Mouse (Mus musculus): ENCODE measurements around the gene Crybb2. TPM values are rescaled to one million over a fixed set of nuclear protein-coding genes. Genes with fewer than 3 reads are reported as not detected.
A peak's percentile ranks its signal among the peaks of the same experiment; 100 is the strongest.

Crybb2 gene
- polyA plus RNA-seq, 2 experiments from 2014 or later = not detected

DNA sequence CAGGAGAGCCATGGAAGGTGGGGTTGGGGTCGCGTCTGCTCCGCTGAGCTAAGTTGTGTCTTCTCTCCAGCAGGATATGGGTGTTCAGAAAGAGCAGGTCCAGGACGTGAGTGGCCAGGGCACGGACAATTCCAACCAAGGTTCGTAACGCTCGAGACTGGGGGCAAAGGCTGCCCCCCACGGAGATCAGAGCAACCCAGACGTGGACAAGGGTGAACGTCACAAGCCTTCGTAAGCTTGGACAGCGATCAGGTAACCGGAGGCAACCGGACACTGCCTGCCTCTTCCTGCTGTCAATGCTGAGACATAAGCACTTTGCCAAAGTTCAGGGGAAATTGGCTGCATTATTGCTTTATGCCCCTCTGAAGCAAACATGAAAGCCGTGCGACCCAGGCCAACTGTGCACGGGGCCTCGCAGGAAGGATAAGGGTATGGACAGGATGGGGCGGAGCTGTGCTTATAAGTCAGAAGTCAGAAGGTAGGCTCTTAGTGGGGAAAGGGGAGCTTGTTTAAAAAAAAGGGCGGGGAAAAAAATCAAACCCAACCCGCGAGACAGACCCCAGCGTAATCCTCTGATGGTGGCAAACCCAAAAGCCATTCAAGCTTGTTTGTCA lies 20.3 kb upstream of the Crybb2 start:
- no peak for ATAC-seq

DNA sequence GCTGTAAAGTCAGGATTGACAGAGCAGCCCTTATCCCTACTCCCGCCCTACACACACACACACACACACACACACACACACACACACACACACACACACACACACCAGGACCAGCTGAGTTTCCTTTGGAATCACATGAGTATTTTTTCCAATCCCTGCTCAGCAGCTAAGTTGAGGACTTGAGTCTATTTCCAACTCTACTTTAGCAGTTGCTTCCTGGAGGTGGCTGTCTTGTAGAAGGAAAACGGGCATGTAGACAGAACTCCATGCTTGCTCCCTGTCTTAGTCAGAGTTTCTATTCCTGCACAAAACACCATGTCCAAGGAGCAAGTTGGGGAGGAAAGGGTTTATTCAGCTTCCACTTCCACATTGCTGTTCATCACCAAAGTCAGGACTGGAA lies 17.5 kb upstream of the Crybb2 start:
- ATAC-seq = no peak

DNA sequence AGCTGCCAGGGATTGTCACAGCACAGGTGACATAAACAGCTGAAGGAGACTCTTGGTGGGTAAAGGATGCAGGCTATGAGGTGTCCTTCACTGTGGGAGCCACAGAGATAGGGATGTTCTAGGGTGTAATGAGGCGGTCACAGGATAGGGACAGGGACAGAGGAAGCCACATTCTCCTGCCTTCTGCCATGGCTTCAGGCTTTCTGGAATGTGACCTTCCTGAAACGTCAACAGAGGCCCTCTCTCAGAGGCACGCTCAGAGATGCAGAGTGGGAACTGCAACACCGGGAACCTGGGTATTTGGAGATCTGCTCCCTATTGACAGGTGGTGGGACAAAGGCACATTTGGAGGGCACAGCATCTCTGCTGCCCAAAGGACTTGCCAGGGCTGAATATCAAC lies 17.1 kb upstream of the Crybb2 start:
- no peak for ATAC-seq

DNA sequence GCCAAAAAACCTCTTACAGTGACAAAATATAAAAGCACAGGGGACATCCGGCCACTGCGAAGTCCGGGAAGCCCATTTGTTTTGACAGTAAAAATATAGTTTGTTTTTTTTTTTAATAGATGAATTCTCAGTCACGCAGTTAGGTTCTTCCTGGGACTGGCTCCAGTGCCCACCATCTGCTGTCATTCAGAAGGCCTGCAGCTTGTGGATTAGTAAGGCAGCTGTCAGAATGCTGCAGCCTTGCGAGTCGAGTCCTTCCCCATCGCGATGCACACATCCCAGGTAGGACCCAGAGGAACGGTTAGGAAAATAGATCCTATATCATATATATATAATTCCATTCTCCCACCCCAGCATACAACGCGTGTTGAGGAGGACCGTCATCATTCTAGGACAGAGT lies 16.5 kb upstream of the Crybb2 start:
- no peak for ATAC-seq

DNA sequence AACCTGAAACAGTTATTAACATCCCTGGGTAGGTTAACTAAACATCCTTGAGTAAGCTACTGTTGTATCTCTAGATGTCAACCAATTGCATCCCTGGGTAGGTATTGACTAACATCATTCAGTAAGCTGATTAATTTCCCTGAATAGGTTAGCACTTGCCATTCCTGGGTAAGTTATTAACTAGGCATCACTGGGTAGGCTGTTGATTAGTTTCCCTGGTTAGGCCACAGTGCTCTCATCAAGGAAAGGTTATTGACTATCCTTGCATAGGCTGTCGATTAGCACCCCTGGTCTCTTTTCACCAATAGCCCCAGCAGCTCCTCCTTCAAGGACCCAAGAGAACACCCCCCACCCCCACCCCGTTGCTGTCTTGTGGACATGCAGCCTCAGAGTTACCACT lies 16.0 kb upstream of the Crybb2 start:
- no peak for ATAC-seq

DNA sequence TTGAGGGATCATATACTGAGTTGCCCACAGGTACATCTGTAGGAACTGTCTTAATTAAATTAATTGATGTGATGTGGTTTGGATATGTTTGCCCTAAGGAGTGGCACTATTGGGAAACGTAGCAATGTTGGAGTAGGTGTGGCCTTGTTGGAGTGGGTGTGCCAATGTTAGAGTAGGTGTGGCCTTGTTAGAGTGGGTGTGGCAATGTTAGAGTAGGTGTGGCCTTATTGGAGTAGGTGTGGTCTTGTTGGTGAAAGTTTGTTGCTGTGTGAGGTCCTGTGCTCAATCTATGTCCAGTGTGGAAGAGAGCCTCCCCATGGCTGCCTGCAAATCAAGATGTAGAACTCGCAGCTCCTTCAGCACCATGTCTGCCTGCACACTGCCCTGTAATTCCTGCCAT lies 14.4 kb upstream of the Crybb2 start:
- no peak for ATAC-seq

DNA sequence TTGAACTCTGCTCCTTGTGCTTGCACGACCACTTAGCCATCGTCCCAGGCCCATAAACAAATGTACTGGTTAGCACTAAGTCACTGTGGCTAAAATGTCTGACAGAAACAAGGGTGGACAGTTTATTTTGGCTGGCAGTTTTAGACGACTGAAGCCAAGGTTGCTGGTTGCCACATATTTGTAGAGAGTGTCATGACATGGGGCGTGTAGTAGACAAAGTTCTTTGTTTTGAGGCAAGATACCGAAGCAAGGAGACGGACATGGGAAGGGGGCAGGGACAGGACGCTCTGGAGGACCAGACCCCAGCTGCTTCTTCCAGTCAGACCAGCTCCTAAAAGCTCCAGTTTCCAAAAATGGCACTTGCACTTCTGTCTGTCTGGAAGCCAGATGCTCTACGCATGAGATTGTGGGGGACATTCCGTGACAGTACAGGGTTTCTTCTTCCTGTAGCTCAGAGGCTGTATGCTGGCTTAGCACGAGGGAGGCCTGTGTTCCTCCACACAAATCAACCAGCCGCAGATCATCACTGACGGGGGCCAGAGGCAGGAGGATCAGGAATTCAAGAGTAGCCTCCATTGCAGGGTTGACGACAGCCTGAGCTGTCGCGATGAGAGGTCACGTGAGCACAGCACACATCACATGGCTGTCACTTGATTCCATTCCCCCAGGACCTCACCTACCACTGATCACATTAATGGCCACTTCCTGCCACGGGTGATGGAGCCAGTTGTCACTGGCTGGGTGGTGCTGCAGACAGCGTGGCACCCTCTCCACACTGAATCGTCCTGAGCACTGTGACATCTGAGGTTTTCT lies 12.6 kb upstream of the Crybb2 start:
- ATAC-seq = no peak

DNA sequence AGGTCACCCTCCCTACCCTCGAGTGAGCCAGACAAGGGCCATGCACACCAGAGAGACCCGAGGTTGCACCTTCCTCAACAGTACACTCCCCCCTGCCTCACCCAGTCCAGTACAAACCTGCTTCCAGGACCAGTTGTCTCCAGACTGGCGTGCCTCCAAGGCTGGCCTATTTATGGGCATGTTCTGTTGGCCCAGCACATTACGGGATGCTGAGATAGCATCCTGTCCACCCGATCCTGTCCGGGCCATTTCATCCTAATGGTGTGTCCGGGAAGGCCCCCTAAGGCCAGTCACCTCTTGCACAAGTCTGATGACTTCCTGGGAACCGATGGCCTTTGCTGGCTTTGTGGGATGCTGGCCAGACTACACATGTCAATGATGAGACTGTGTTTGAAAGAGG lies 11.5 kb upstream of the Crybb2 start, which contains the start of gene Crybb3:
Crybb3 (minus strand) TSS at position 146 of the 400 bp plus-strand sequence.
- ATAC-seq = no peak

DNA sequence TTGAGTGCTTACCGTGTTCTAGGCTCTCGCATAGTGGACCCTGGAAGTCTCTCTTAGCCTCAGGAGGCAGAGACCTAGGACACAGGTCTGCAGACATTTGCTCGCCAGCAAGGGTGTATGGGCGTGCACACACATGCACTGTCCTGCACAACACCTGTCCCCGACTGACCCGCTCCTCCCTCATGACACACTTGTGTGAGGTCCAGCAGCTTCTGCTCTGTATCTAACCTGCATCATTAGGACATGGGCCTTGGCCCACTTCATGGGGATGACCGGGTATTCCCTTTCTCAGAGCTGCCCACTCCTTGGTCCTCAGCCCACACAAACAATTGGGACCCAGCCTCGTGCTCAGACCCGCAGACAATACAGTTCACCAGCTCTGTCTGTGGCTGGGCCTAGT lies 11.1 kb upstream of the Crybb2 start:
- no peak for ATAC-seq

DNA sequence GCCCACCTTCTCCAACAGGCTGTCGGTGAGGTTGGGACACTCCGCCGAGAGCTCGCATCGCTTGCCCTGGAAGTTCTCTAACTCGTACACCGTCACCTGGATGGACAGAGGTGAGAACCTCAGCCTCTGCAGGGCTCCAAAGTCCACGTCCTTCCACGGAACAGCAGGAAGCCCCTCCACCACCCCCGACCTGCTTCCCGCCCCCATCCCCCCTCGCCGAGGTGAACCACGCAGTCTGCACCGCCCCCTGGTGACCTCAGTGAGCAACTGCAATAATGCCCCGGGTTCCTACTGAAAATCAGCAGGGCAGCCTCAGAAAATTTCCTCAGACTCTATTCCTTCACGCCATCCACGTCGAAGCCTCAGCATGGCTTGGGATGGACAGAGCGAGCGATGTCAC lies 9.9 kb upstream of the Crybb2 start:
- ATAC-seq = no peak

DNA sequence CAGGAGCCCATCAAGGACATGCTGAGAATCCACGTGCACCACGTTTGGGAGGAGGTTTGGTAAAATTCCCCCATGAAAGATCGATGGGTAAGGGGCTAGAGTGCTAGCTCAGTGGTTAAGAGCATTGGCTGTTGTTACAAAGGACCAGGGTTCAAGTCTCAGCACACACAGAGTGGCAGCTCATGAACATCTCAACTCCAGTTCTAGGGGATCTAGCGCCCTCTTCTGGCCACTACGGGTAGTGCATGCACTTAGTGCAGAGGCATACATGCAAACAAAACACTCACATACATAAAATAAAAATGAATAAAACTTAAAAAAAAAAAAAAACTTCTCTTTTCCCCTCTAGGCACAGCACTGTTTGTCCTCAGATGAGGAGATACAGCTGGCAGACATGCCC lies 8.8 kb upstream of the Crybb2 start:
- ATAC-seq = no peak

DNA sequence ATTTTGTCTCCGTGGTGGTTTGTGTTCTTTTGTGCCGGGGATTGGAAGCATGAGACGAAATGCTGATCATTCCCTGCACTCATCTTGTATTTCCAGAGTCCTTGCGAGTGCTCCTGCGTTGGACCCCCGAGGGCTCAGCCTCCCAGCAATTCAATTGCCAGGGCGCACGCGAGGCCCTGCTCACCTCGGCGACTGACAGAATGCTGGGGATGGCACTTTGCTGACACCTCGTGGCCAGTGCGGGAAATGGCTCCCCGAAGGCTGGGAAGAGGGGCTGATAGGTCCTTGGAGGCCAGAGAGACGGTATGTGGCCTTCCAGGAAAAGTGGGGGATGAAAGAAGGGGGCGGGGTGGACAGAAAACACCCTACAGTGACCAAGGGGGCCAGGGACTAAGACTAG lies 15.6 kb downstream of the Crybb2 start:
- no peak for ATAC-seq

DNA sequence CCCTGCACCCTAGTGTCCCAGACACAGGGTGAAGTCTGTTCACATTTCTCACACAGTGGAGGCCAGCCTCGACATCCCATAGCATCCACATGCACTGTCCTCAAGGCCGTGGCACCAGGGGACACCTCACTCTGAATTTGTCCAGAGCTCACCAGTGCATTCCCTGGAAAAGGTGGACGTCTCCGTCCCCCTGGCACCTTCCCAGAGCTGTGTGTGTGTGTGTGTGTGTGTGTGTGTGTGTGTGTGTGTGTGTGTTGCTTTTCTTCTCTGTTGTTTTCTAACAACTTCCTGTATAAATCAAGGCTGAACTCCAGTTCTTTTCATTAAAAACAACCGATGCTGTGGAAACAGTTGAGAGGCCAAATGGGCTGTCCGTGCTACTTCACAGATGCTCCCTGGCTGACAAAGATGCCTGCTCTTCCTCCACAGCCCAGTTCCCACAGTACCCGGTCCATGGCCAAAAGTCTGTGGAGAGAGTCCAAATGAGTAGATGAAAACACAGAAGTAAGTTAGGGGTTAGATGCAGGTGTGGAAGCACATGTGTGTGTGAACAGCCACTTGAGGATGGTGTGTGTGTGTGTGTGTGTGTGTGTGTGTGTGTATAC lies 19.2 kb downstream of the Crybb2 start:
- ATAC-seq = no peak

DNA sequence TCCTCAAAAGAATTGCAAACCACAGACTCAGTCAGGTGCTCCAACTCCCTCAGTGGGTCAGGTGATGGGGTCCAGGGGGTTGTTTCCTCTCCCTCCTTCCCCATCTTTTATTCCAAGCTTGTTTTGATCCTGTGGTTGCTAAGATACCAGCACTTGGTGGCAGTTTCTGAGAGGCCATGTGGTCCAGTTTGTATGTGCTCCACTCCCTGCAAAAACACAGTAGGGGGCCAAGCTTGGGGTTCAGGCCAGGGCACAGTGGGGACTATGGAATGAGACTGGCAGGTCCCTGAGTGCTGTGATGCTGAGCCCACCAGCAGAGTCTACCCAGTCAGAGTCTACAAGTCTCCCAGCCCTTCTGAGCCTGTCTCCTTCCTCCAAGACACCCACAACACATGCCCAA lies 20.0 kb downstream of the Crybb2 start:
- no peak for ATAC-seq

DNA sequence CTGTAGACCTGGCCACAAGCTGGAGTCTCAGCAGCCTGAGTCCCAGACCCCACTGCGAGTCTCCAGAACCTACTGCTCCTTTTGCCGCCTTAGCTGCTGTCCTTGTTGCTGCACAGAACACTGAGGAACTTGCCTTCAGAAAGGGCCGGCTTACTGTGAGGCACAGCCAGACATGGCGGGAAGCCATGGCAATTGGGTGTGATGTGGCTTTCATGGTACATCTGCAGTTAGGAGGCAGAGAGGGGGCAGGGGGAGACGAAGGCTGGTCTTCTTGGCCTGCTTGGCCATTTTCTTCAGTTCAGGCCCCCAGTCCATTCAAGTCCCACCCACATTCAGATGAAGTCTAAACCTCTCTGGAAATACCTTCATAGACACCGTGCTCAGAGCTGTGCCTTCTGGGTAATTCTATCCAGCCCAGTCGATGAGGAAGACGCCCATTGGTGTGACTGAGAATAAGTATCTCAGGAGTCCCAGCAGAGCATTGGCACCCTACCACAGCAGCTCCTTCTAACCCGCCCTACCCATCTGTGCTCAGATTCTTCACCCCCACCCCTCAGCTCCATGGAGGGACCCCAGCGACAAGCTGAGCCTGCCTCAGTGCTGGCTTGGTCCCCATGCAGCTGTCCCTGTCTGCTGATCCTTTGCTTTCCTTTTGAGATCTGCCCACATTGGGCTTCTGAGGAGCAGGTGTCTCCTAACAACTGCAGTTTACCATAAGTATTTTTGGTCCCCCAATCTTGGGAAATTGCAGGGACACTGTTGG lies 24.2 kb downstream of the Crybb2 start:
- no peak for ATAC-seq

DNA sequence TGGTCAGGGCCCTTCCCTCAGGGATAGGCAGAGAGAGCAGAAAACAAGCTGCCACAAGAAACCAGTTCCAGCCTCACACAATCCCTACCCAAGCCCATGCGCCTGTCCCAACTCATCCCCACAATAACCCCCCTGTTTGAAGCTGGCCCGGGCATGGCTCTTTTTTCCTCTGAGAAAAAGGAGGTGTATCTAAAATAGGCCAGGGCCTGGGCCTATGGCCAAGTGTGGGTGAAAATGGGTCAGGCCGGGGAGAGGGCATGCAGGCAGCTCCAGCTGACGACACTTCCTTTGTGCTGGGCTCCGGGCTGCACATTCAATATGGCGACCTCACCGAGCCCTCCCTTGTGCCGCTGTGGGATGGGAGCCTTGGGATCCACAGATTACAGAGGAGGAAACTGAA lies 26.4 kb downstream of the Crybb2 start:
- ATAC-seq = no peak

DNA sequence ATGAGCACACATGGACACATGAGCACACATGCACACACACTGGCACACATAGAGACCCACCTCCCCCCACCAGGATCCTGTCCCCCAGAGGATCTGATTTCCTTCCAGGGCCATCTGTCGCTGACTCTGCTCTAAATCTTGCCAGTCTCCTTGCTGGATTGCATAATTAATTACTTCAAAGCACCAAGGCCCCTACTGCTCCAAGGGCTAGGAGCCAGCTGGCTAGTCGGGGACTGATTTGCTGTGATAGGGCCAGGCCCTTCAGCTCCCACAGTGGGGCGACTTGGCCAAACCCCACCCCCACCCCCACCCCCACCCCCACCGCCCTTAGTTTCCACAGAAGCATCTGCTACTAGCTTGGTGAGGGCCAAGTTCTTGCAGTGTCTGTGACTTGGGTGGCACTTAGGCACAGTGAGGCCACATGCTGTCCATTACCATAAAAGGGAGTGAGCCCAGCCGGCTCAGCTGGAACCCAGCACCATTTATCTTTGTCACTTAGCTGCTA lies 28.3 kb downstream of the Crybb2 start:
- no peak for ATAC-seq

DNA sequence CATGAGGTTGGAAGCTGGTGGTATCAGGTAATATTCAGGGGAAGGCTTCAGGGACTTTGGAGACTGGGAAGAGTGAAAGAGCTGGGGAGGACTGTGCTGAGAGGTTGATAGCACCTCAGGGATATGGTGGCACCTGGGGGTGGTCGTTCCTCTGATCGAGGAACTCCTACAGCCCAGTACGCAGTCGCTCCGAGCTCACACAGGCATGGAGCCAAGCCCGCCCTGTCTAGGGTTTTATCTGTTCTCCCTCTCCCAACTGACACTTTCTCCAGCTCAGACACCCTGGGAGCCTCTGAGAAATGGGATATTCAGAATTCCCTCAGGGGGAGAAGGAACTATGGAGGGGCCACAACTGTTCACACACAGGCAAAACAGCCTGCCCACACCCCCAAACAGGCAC lies 29.1 kb downstream of the Crybb2 start:
- no peak for ATAC-seq

DNA sequence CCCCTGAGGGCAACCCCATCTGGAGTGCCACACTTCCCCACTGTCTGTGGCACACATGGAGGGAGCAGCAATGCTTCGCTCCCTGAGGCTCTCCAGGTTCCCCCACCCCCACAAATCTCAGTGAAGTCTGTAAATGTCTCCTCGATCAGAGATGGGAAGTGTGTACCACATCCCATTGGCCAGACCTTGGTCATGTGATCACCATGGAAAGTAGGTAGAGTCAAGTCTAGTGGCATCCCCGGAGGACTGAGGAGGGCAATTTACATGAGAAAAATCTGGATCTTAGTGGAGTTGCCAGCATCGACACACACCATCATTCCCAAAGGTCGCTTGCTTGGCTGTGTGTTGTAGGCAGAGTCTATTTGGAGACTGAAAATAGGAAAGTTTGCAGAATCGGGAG lies 31.3 kb downstream of the Crybb2 start:
- no peak for ATAC-seq

DNA sequence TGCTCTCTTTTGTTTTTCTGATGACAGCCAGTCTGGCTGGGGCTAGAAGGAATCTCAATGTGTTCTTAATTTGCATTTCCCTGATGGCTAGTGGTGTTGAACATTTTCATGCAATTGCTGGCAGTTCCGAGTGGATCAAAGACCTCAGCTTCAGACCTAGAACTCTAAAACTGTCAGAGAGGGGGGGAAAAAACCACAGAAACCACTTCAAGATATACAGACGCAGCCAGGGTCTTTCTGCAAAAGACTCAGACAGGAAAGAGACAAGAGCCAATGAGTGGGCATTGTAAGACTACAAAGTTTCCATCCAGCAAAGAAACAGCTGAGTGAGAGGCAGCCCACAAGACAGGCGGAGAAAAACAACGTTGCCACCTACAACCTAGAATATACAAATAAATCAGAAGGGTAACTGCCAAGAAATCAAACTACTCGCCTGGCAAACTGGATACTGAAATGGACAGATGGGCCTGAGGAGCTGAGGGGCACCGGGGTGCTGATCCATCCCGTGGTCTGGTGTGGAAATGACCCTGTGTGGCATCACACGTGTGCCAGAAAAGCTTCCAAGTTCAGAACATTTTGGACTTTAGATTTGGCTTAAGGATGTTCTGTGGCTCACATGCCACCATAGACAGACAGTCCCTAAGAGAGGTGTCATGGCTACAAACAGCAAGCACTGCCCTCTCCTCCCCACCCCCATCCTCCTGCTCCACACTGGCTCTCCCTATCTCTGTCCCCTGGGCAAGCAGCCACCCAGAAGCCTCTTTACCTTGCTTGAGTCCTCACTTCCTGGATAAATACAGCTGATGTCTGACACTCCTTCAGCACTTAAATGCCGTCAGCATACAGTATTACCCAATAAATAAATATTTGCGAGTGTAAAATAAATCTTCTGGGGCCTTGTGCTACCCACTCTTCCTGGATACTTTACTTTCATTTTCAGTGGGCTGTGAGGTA lies 34.5 kb downstream of the Crybb2 start:
- peak; percentile 84 for ATAC-seq

DNA sequence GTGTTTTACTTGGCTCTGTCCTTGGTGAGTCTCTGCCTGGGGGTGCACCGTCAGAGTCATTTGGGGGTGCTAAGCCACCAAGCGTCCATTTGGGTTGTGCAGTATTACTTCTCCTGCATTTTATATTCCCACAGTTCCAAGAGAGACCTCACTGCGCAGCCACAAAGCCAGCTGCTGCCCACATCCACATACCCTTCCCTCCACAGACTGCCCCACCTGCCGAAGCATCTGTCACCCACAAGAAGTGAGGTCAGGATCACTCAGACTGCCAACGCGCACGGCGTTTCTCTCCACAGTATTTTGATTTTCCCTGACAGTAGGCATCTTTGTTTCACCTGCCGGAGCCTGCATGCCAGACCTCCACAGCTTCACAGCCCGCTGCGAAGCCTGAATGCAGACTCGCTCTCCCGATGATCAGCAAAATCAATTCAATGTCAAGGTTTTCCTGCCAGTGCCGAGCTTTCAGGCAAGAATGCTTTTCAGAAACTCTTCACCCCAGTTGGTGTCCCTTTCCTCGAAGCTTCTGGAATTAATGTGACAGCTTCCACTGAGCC lies 38.6 kb downstream of the Crybb2 start:
- ATAC-seq = no peak

DNA sequence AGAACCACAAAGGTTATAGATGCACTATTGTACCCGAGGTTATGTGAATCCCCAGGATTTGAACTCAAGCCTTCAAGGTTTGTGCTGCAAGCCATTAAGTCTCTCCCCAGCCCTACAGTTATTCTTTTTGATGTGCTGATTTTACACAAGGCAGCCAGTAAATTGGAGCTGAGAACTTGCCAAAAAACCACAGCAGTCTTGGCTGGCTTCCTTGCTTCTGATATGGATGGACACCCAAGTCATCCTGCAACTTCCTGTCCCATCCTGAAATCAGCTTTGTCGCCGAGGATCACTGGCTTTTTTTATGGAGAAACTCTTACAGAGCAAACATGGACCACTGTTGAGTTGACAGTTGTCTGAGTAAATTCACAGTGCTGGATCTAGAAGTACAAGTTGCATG lies 39.8 kb downstream of the Crybb2 start:
- no peak for ATAC-seq

All from activated CD4-positive, CD25-positive, alpha-beta regulatory T cell, adult 4 months (primary cell).